Comparison of ENCODE assay signal across 8 mouse cellular contexts in the genomic region with DNA sequence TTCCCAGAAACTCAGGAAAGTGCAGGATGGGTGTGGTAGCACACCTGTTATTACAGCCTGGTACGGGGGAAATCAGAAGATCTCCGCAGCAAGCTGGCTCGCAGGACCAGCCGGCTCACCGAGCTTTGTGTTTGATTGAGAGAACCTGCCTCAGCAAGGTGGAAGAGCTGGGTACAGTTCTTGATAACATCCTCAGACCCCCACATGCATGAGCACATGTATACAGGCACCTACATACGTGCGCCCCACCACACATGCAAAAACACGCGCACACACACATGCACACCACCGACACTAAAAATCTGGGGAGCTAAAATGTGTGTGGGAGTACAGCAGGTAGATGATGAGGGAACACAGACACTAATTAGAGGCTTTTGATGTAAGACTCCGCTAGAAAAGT. TPM values are rescaled to one million over a fixed set of nuclear protein-coding genes. Genes with fewer than 3 reads are reported as not detected.
DNase-seq lines count a peak whose midpoint lies in the region; ATAC-seq and TF ChIP-seq lines count a peak whose summit lies in the region.

No protein-coding gene starts in this region.

- intact Hi-C loops in left cerebral cortex, adult 2 months (cut with DNase I): loop anchor here (1.0 kb wide), 1 partner anchor 65 kb away; a partner anchor contains a TSS
- intact Hi-C loops in left cerebral cortex, postnatal 36 days (cut with DNase I): no loop called here

- 0 out of 2 replicates have a peak, but pooled peaks cover 3% of the 10 kb centered on the region for H3K4me1 ChIP-seq in embryonic fibroblast, embryonic 13.5 days (ENCODE audit: control insufficient read depth, insufficient read depth, low read length)
- H3K4me1 ChIP-seq in neural tube, embryonic 14.5 days (ENCODE audit: control insufficient read depth, insufficient read depth, low read length): peaks cover 7% of the 10 kb centered on the region; the same call in 1 of the 2 replicates

- 53% methylated on average over 11 of the region's 11 CpGs for WGBS in large intestine, adult 2 months
- 82% methylated on average over 11 of the region's 11 CpGs for WGBS in neural tube, embryonic 14.5 days

- H3K4me2 ChIP-seq in neural tube, embryonic 14.5 days (ENCODE audit: low read depth, low read length): peak overlapping the region; percentile 84

- DNase-seq in left cerebral cortex, adult 2 months (ENCODE audit: extremely low spot score in 1 of 2, low spot score in 2 of 2): no peak
- DNase-seq in left cerebral cortex, postnatal 36 days (ENCODE audit: low spot score in 2 of 2): no peak
- peak; percentile 21 for DNase-seq in large intestine, adult 2 months (ENCODE audit: low read depth, low spot score)
- no peak for DNase-seq in urinary bladder, postnatal 10 days (ENCODE audit: low spot score)
- DNase-seq in frontal cortex, adult 2 months (ENCODE audit: extremely low spot score in 1 of 2, low spot score in 1 of 2): no peak
- DNase-seq in kidney, adult 18-20 months: no peak

- H3K9me3 ChIP-seq in neural tube, embryonic 14.5 days (ENCODE audit: control insufficient read depth, low read length): no peaks in the 10 kb centered on the region

- no peaks in the 10 kb centered on the region for H3K27me3 ChIP-seq in neural tube, embryonic 14.5 days (ENCODE audit: control insufficient read depth, insufficient read depth, low read length)

- 0 out of 2 replicates have a peak, but pooled peaks cover 10% of the 10 kb centered on the region for H3K36me3 ChIP-seq in neural tube, embryonic 14.5 days (ENCODE audit: control insufficient read depth, insufficient read depth, low read length)

- no peak for TF ChIP-seq POLR2A in embryonic fibroblast, embryonic 13.5 days (IDR thresholded peaks at IDR 0.05; ENCODE audit: low read depth, low read length)

- no peak for TF ChIP-seq CTCF in left cerebral cortex, adult 2 months (IDR thresholded peaks at IDR 0.05)
- no peak for TF ChIP-seq CTCF in embryonic fibroblast, embryonic 13.5 days (IDR thresholded peaks at IDR 0.05; ENCODE audit: borderline replicate concordance, insufficient read depth, low read length)

- peak overlapping the region; percentile 54 for H3K4me3 ChIP-seq in left cerebral cortex, adult 2 months
- H3K4me3 ChIP-seq in embryonic fibroblast, embryonic 13.5 days (ENCODE audit: insufficient read depth, low read length): peak overlapping the region; percentile 63
- H3K4me3 ChIP-seq in neural tube, embryonic 14.5 days (ENCODE audit: low read depth, low read length): peak overlapping the region; percentile 76

- peak overlapping the region; percentile 90 for H3K27ac ChIP-seq in left cerebral cortex, adult 2 months
- H3K27ac ChIP-seq in embryonic fibroblast, embryonic 13.5 days (ENCODE audit: insufficient read depth, low read length): no peak overlapping the region
- peak overlapping the region; percentile 66; the same call in 1 of the 2 replicates for H3K27ac ChIP-seq in neural tube, embryonic 14.5 days (ENCODE audit: low read depth, low read length)

- ATAC-seq in neural tube, embryonic 14.5 days (ENCODE audit: low read depth): peak; percentile 36; the same call in 1 of the 2 replicates

- peak overlapping the region; percentile 64 for H3K9ac ChIP-seq in neural tube, embryonic 14.5 days (replicated peaks; ENCODE audit: low read depth, low read length)

RNA-seq across cellular contexts. Expression of a gene that starts 0.7 kb away (rescaled TPM):
- 10 to 100 TPM; 32.5 to 36.1 TPM for total RNA-seq in left cerebral cortex, adult 2 months (2021)
- total RNA-seq in left cerebral cortex, postnatal 36 days (2021): 10 to 100 TPM; 32.6 to 33.7 TPM
- polyA plus RNA-seq in embryonic fibroblast, embryonic 13.5 days (2011; ENCODE audit: insufficient read length, low read depth, missing spikeins): 6.2 and 7.1 TPM in 2 replicates
- 18.9 and 22.4 TPM in 2 replicates for polyA plus RNA-seq in large intestine, adult 2 months (2012; rRNA removed)
- polyA plus RNA-seq in neural tube, embryonic 14.5 days (2014; fragmentation: Nextera tagmentation; extraction: Ambion mirVana): 21.3 and 21.7 TPM in 2 replicates
- 24.8 and 25.0 TPM in 2 replicates for polyA plus RNA-seq in frontal cortex, adult 2 months (2012; rRNA removed)
